Mouse (Mus musculus) heart, adult 11 months (tissue): ENCODE results near the gene Dhrs3.

ENCODE experiments used
- DNase-seq: peaks from one replicate; pipeline ENCODE4 v3.0.0; 2022

Gene Dhrs3

DNA sequence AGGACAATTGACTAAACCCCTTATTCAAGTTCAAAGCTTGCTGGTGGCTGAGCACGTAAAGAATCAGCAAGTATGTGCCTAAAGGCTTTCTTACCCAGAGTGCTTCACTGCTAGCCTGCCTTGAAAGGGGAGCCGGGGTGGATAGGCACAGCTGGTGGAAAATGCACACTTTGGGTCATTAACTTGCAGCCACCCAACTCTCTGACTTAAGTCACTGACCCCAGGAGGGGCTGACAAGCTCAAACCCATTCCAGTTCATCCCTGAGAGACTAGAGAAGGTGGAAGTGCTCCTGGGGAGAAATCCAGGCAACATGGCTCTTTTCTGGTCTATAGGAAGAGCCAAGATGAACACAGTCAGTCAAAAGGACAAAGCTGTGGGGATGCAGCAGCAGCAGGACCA, 82.9 kb downstream of the Dhrs3 start:
- peak; percentile 77 for DNase-seq

DNA sequence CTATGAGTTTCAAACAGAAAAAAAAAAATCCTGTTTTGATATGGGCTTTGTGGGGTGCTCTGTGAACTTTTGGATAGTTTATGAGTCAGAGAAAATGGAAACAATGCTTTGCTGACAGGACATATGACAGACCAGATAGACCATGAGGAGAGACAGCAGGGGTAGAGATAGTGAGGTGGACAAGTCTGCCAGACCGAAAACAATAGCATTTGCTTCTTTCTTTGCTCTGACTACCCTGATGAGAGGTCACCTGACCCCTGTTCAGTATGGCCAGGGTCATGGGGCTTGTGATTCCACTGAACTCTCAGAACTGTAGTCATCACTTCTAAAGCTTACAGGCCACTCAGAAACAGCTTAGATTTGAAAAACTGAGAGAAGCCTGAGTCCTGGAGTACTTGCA, 84.4 kb downstream of the Dhrs3 start:
- no peak for DNase-seq
